ENCODE assay signal across 9 mouse cellular contexts in the genomic region with DNA sequence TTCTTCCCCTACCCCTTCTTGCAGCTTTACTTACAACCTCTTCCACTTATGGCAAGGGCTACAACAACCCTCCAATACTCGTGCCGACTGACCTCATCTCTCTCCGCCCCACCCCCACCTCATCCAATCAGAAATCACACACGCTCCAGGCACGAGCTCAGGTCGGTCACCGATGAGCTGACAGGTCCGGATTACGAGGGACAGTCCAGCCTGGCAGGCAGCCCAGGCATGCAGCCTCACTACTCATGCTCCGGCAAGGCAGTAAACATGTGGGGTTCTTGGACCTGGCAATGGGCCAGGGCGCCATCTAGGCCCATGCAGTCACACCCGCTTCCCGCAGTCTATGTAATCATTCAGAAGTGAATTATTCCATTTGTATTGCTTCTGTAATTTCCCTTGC. TPM values are rescaled to one million over a fixed set of nuclear protein-coding genes. Genes with fewer than 3 reads are reported as not detected.
DNase-seq lines count a peak whose midpoint lies in the region; ATAC-seq and TF ChIP-seq lines count a peak whose summit lies in the region.
"Had no signal": no experiment of that assay in that cellular context is flagged by ENCODE, and none has a peak within 500 bp of the region (broad histone marks: within the 10 kb centered on the region; RNA-seq: fewer than 3 reads in every experiment).

No protein-coding gene starts in this region.

- DNase-seq in cerebellum, postnatal 14 days, result peak; percentile 53 to 73
- no peak for DNase-seq in cerebellum, adult 9-11 months
- peak; percentile 9 for DNase-seq in midbrain, embryonic 14.5 days
- DNase-seq in midbrain, embryonic 10.5 days (ENCODE audit: low spot score), result no peak
- DNase-seq in kidney, postnatal 0 days (ENCODE audit: low spot score), result no peak
- peak; percentile 40 for DNase-seq in stomach, postnatal 0 days (ENCODE audit: low spot score)
- no peak for DNase-seq in thymus, adult 18-20 months
- no peak for DNase-seq in right cerebral cortex, postnatal 10 days (ENCODE audit: low spot score in 2 of 2)

- H3K27ac ChIP-seq in midbrain, embryonic 14.5 days (replicated peaks; ENCODE audit: low read depth, low read length), result no peak overlapping the region
- no peak overlapping the region for H3K27ac ChIP-seq in midbrain, embryonic 10.5 days (replicated peaks)
- no peak overlapping the region for H3K27ac ChIP-seq in kidney, postnatal 0 days
- no peak overlapping the region for H3K27ac ChIP-seq in stomach, postnatal 0 days (replicated peaks)
- H3K27ac ChIP-seq: limb, embryonic 12.5 days had no signal

- H3K27me3 ChIP-seq in midbrain, embryonic 14.5 days (ENCODE audit: control insufficient read depth, insufficient read depth, low read length), result no peaks in the 10 kb centered on the region
- H3K27me3 ChIP-seq in midbrain, embryonic 10.5 days (ENCODE audit: low read depth, poor library complexity, severe bottlenecking), result no peaks in the 10 kb centered on the region
- no peaks in the 10 kb centered on the region for H3K27me3 ChIP-seq in kidney, postnatal 0 days (ENCODE audit: insufficient read depth, low read length)
- no peaks in the 10 kb centered on the region for H3K27me3 ChIP-seq in stomach, postnatal 0 days (ENCODE audit: control insufficient read depth, insufficient read depth, low read length)
- H3K27me3 ChIP-seq: limb, embryonic 12.5 days had no signal

- no peak for TF ChIP-seq EP300 in stomach, postnatal 0 days (optimal IDR thresholded peaks at IDR 0.05)

- H3K36me3 ChIP-seq in midbrain, embryonic 14.5 days (ENCODE audit: control insufficient read depth, insufficient read depth, low read length), result no peaks in the 10 kb centered on the region
- no peaks in the 10 kb centered on the region for H3K36me3 ChIP-seq in midbrain, embryonic 10.5 days
- no peaks in the 10 kb centered on the region for H3K36me3 ChIP-seq in kidney, postnatal 0 days (ENCODE audit: insufficient read depth, low read length)
- H3K36me3 ChIP-seq in stomach, postnatal 0 days (ENCODE audit: control insufficient read depth, insufficient read depth, low read length), result no peaks in the 10 kb centered on the region
- H3K36me3 ChIP-seq: limb, embryonic 12.5 days had no signal

- H3K9ac ChIP-seq in midbrain, embryonic 14.5 days (replicated peaks; ENCODE audit: low read length), result no peak overlapping the region
- H3K9ac ChIP-seq in kidney, postnatal 0 days (ENCODE audit: low read depth, low read length), result no peak overlapping the region
- H3K9ac ChIP-seq in stomach, postnatal 0 days (ENCODE audit: low read length), result no peak overlapping the region
- H3K9ac ChIP-seq: limb, embryonic 12.5 days had no signal

- H3K9me3 ChIP-seq in midbrain, embryonic 14.5 days (ENCODE audit: control insufficient read depth, low read length), result peaks cover 11% of the 10 kb centered on the region; the same call in 1 of the 2 replicates
- H3K9me3 ChIP-seq in midbrain, embryonic 10.5 days (replicated peaks), result peaks cover 2% of the 10 kb centered on the region; the same call in 1 of the 2 replicates
- H3K9me3 ChIP-seq in kidney, postnatal 0 days (replicated peaks; ENCODE audit: low read length), result no peaks in the 10 kb centered on the region
- no peaks in the 10 kb centered on the region for H3K9me3 ChIP-seq in stomach, postnatal 0 days (ENCODE audit: control insufficient read depth, low read length)

- H3K4me1 ChIP-seq in midbrain, embryonic 14.5 days (ENCODE audit: control insufficient read depth, insufficient read depth, low read length), result no peaks in the 10 kb centered on the region
- no peaks in the 10 kb centered on the region for H3K4me1 ChIP-seq in midbrain, embryonic 10.5 days
- no peaks in the 10 kb centered on the region for H3K4me1 ChIP-seq in kidney, postnatal 0 days (replicated peaks; ENCODE audit: insufficient read depth, low read length)
- no peaks in the 10 kb centered on the region for H3K4me1 ChIP-seq in stomach, postnatal 0 days (replicated peaks; ENCODE audit: control insufficient read depth, insufficient read depth)
- H3K4me1 ChIP-seq: limb, embryonic 12.5 days had no signal

- H3K4me3 ChIP-seq in midbrain, embryonic 14.5 days (replicated peaks; ENCODE audit: low read depth, low read length), result no peak overlapping the region
- H3K4me3 ChIP-seq in midbrain, embryonic 10.5 days, result no peak overlapping the region
- no peak overlapping the region for H3K4me3 ChIP-seq in kidney, postnatal 0 days (replicated peaks; ENCODE audit: low read depth, low read length)
- no peak overlapping the region for H3K4me3 ChIP-seq in stomach, postnatal 0 days (ENCODE audit: low read depth, low read length)
- H3K4me3 ChIP-seq: limb, embryonic 12.5 days had no signal

- no peak for ATAC-seq in midbrain, embryonic 14.5 days (ENCODE audit: low FRiP score, low TSS enrichment)
- ATAC-seq in kidney, postnatal 0 days (replicated peaks; ENCODE audit: low FRiP score, low read depth), result 0 out of 2 replicates have a peak, but pooled peaks have one; percentile 13
- ATAC-seq in stomach, postnatal 0 days (ENCODE audit: low FRiP score, low TSS enrichment), result no peak

- TF ChIP-seq CTCF in kidney, postnatal 0 days (IDR thresholded peaks at IDR 0.05; ENCODE audit: low read depth), result no peak
- no peak for TF ChIP-seq CTCF in stomach, postnatal 0 days (IDR thresholded peaks at IDR 0.05; ENCODE audit: low read depth)

- no peak overlapping the region for H3K4me2 ChIP-seq in midbrain, embryonic 14.5 days (ENCODE audit: low read length)
- H3K4me2 ChIP-seq in kidney, postnatal 0 days (ENCODE audit: low read length), result no peak overlapping the region
- H3K4me2 ChIP-seq in stomach, postnatal 0 days (replicated peaks; ENCODE audit: low read depth), result no peak overlapping the region
- H3K4me2 ChIP-seq: limb, embryonic 12.5 days had no signal

- WGBS in midbrain, embryonic 14.5 days, result 67% methylated on average over 13 of the region's 13 CpGs
- 85% methylated on average over 13 of the region's 13 CpGs for WGBS in midbrain, embryonic 10.5 days
- 58% methylated on average over 13 of the region's 13 CpGs for WGBS in kidney, postnatal 0 days
- 34% methylated on average over 13 of the region's 13 CpGs for WGBS in stomach, postnatal 0 days

RNA-seq across cellular contexts. Expression of a gene that starts 23.4 kb away (rescaled TPM):
- polyA plus RNA-seq in midbrain, embryonic 14.5 days (2014; fragmentation: Nextera tagmentation; extraction: Ambion mirVana), result 10.3 and 14.4 TPM in 2 replicates
- polyA plus RNA-seq in midbrain, embryonic 10.5 days (2016; fragmentation: Nextera tagmentation; extraction: Ambion mirVana), result 1.6 and 2.0 TPM in 2 replicates
- 11.1 and 12.4 TPM in 2 replicates for polyA plus RNA-seq in kidney, postnatal 0 days (2015; fragmentation: Nextera tagmentation; extraction: Ambion mirVana)
- polyA plus RNA-seq in stomach, postnatal 0 days (2015; fragmentation: Nextera tagmentation; extraction: Ambion mirVana), result 7.0 and 7.1 TPM in 2 replicates

Comparison
In these comparisons a context has a peak if more than half of its experiments do, and no peak if none do; other contexts are left out.
1. DNase-seq: peak in cerebellum, postnatal 14 days (2 of 2), midbrain, embryonic 14.5 days (single experiment) and stomach, postnatal 0 days (single experiment); none in cerebellum, adult 9-11 months (single experiment), midbrain, embryonic 10.5 days (single experiment), kidney, postnatal 0 days (single experiment), thymus, adult 18-20 months (0 of 2) and right cerebral cortex, postnatal 10 days (0 of 2).